Mouse (Mus musculus) liver, embryonic 14.5 days (tissue): ENCODE measurements at regions not wholly inside any gene's neighbourhood (a gene's known extent, or its start where the extent isn't known, plus 50 kb on each side); places are given as distances from the start of the nearest gene placed in this dataset.

ENCODE experiments used
- CTCF ChIP-seq: IDR thresholded peaks from 2 replicates; pipeline ENCODE4 v1.5.1; 2016; ENCODE audit warnings: antibody characterized with exemption, low read depth, control low read depth
- EP300 ChIP-seq: IDR thresholded peaks from 2 replicates; pipeline ENCODE4 v1.6.1; 2016; ENCODE audit warnings: antibody characterized with exemption, low read depth

DNA sequence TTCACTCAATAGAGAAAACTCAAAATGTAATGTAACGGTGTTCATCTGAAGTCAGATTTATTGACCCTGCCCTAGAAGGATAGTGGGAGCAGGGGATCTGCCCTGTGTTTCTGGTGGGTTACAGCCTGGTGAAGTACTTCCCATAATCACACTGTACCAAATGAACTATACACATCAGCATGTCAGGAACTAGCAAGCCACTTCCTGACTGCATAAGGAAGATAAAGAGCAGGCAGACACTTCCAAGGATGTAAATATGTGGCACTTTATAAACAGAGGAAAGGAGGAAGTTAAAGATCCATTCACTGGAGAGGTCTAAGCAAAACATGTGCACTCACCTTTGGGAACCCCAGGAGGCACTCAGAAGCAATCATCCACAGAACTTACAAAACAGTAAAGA, 501.4 kb upstream of the Dmac1 start:
- TF ChIP-seq CTCF, result no peak
- TF ChIP-seq EP300, result no peak
